Mouse (Mus musculus): ENCODE results near the gene 1700067K01Rik. TPM values are rescaled to one million over a fixed set of nuclear protein-coding genes. Genes with fewer than 3 reads are reported as not detected.

1700067K01Rik gene
- polyA plus RNA-seq, 1 experiment = 0.29 TPM

DNA sequence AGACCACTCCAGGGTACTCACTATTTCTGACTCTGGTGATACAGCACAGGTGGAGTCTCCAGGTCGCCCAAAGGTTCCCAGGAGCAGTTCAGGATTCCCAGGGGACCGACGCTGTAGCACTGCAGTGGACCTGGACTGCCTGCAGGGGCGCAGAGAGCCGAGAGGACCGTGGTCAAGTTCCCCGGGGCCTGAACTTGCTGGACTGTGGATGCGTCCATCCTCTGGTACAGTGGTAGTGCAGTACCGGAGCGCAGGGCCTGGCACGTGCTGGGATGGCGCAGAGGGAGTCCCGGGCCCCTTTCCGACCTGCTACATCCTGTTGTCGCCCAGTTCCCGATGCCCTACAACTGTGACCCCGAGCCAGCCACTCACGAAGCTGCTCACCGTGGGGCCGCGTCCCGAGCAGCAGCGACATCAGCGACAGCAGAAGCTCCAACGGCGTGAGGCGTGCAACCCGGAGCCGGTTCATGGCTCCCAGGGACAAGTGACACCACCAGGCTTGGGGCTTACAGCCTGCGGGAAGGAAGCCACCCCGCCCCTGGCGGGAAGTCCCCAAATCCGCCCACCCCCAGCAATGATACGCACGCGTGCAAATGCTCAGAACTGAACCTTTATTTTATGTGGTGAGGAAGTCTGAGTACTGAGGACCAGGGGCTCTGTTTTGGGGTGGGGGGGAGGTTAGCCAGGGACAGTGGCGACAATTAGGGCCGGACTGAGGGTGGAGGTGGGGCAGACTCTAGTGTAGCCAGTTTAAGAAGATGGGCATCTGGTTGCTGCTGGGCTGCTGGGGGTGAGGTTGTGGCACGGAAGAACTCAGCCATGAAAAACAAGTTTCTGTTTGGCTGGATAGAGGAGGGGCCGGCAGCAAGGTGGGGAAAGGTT is 41.0 kb downstream of the 1700067K01Rik start, which contains the start of gene Il27ra:
Il27ra (minus strand) TSS at position 524 of the 882 bp plus-strand sequence.
- Histone ChIP-seq H3ac (ENCODE audit: control insufficient read depth, insufficient read length) (no peak within 1 kb of the TSS), H3K79me2 (ENCODE audit: control insufficient read depth, insufficient read depth) (no peaks in the 10 kb centered on the region), H3K36me3 (ENCODE audit: control insufficient read depth, insufficient read depth) (no peaks in the 10 kb centered on the region), H3K4me2 (ENCODE audit: low read depth) (peak within 1 kb of the TSS; percentile 52), H3K27me3 (ENCODE audit: control insufficient read depth, insufficient read depth, insufficient read length) (no peaks in the 10 kb centered on the region), H3K4me3 (no peak within 1 kb of the TSS)
- TF ChIP-seq CEBPB (IDR thresholded peaks at IDR 0.05; ENCODE audit: insufficient read depth, poor library complexity, severe bottlenecking) = no peak
- TF ChIP-seq E2F4 (IDR thresholded peaks at IDR 0.05; ENCODE audit: insufficient read depth) = no peak
- no peak for TF ChIP-seq REST (IDR thresholded peaks at IDR 0.05; ENCODE audit: insufficient read depth, insufficient read length)
- TF ChIP-seq MAX (IDR thresholded peaks at IDR 0.05; ENCODE audit: low read depth) = no peak
- no peak for TF ChIP-seq SRF (IDR thresholded peaks at IDR 0.05; ENCODE audit: control insufficient read depth, insufficient read length, low read depth)
- TF ChIP-seq POLR2A (IDR thresholded peaks at IDR 0.05; ENCODE audit: insufficient read length, low read depth) = no peak
- no peak for TF ChIP-seq TCF3 (IDR thresholded peaks at IDR 0.05; ENCODE audit: insufficient read length, low read depth)
- no peak for TF ChIP-seq POLR2AphosphoS2 (IDR thresholded peaks at IDR 0.05; ENCODE audit: insufficient read length, low read depth)
- no peak for TF ChIP-seq USF1 (IDR thresholded peaks at IDR 0.05; ENCODE audit: low read depth)
- TF ChIP-seq TCF12 (IDR thresholded peaks at IDR 0.05; ENCODE audit: insufficient read depth, poor library complexity, severe bottlenecking) = no peak

DNA sequence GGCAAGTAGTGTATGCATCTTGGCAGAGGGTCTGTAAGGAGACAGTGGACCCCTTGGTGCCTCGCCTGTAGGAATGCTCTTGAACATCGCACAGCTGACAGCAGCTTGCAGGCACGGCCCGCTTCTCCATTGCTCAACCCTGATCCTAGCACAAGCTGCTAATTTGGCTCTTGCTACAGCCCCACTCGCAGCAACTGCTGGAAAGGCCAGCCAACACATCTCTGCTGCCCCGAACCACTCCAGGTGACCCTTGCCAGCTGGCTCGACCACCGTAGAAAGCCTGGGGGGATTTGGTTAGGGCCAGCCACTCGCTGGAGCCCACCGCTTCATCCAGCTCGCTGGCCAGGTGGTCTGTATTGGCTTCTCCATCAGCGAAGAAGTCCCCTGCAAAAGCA is 41.6 kb downstream of the 1700067K01Rik start:
- no peak overlapping the region for H3K4me3 ChIP-seq
- TF ChIP-seq MYOG (IDR thresholded peaks at IDR 0.05; ENCODE audit: control insufficient read depth in 1 of 3, insufficient read depth in 1 of 3, insufficient read length in 2 of 3, low read depth in 2 of 3) (no peak), TCF3 (IDR thresholded peaks at IDR 0.05; ENCODE audit: insufficient read length, low read depth) (no peak), SRF (IDR thresholded peaks at IDR 0.05; ENCODE audit: control insufficient read depth, insufficient read length, low read depth) (no peak), CEBPB (IDR thresholded peaks at IDR 0.05; ENCODE audit: insufficient read depth, poor library complexity, severe bottlenecking) (no peak), USF1 (IDR thresholded peaks at IDR 0.05; ENCODE audit: low read depth) (no peak), REST (IDR thresholded peaks at IDR 0.05; ENCODE audit: insufficient read depth, insufficient read length) (no peak)
- no peaks in the 10 kb centered on the region for H3K27me3 ChIP-seq (ENCODE audit: control insufficient read depth, insufficient read depth, insufficient read length)
- H3ac ChIP-seq (ENCODE audit: control insufficient read depth, insufficient read length) = no peak overlapping the region
- no peaks in the 10 kb centered on the region for H3K36me3 ChIP-seq (ENCODE audit: control insufficient read depth, insufficient read depth)
- no peaks in the 10 kb centered on the region for H3K79me2 ChIP-seq (ENCODE audit: control insufficient read depth, insufficient read depth)
- H3K4me2 ChIP-seq (ENCODE audit: low read depth) = no peak overlapping the region

DNA sequence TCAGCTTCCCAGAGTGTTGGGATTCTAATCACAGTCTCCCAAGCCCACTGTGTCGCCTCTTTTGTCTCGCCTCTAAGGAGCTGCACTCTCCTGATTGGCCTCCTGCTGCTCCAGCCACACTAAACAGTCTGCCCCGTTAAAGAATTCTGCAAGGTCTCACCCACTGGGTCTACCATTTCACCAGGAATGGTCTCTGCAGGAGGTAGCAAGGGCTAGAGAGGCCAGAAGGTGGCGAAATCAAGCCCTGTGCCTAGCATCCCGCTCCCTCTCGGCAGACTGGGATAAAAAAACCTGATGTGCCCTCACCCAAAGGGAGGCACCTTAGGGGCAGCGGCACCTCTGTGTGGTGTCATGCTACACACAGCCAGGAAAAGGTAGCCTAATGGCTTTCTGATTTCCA is 42.8 kb downstream of the 1700067K01Rik start:
- no peak overlapping the region for H3K4me3 ChIP-seq
- H3ac ChIP-seq (ENCODE audit: control insufficient read depth, insufficient read length) = no peak overlapping the region
- no peaks in the 10 kb centered on the region for H3K27me3 ChIP-seq (ENCODE audit: control insufficient read depth, insufficient read depth, insufficient read length)
- TF ChIP-seq REST (IDR thresholded peaks at IDR 0.05; ENCODE audit: insufficient read depth, insufficient read length) = no peak
- TF ChIP-seq SRF (IDR thresholded peaks at IDR 0.05; ENCODE audit: control insufficient read depth, insufficient read length, low read depth) = no peak
- TF ChIP-seq TCF3 (IDR thresholded peaks at IDR 0.05; ENCODE audit: insufficient read length, low read depth) = no peak
- TF ChIP-seq CEBPB (IDR thresholded peaks at IDR 0.05; ENCODE audit: insufficient read depth, poor library complexity, severe bottlenecking) = no peak
- no peak for TF ChIP-seq MYOD1 (IDR thresholded peaks at IDR 0.05; ENCODE audit: control insufficient read depth in 1 of 3, insufficient read length in 2 of 3, low read depth in 2 of 3)
- no peak for TF ChIP-seq E2F4 (IDR thresholded peaks at IDR 0.05; ENCODE audit: insufficient read depth)
- no peak for TF ChIP-seq POLR2AphosphoS2 (IDR thresholded peaks at IDR 0.05; ENCODE audit: insufficient read length, low read depth)
- TF ChIP-seq POLR2A (IDR thresholded peaks at IDR 0.05; ENCODE audit: insufficient read length, low read depth) = no peak
- no peak for TF ChIP-seq USF1 (IDR thresholded peaks at IDR 0.05; ENCODE audit: low read depth)
- no peak for TF ChIP-seq TCF12 (IDR thresholded peaks at IDR 0.05; ENCODE audit: insufficient read depth, poor library complexity, severe bottlenecking)
- no peak for TF ChIP-seq MYOG (IDR thresholded peaks at IDR 0.05; ENCODE audit: control insufficient read depth in 1 of 3, insufficient read depth in 1 of 3, insufficient read length in 2 of 3, low read depth in 2 of 3)
- no peak for TF ChIP-seq MAX (IDR thresholded peaks at IDR 0.05; ENCODE audit: low read depth)
- H3K36me3 ChIP-seq (ENCODE audit: control insufficient read depth, insufficient read depth) = no peaks in the 10 kb centered on the region
- no peak overlapping the region for H3K4me2 ChIP-seq (ENCODE audit: low read depth)
- H3K79me2 ChIP-seq (ENCODE audit: control insufficient read depth, insufficient read depth) = no peaks in the 10 kb centered on the region

DNA sequence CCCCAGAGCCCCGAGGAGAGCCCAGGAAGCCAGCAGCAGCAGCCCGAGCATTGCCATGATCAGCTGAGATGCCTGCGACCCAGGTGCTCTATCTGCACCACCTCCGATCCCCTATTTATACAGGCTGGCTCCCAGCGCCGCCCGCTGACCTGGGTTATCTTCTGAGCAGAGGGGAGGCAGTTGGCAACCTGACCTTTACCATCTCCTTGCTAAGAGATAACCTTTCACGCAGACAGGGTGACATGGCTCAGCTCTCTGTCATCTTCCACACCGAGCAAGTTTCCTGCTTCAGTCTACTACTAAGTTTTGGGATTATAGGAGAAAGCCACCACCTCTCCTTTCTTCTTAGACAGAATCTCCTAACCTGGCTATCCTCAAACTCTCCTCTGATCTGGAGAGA is 43.6 kb downstream of the 1700067K01Rik start, which contains the start of gene Rln3:
Rln3 (minus strand) TSS at position 101 of the 400 bp plus-strand sequence.
- no peaks in the 10 kb centered on the region for H3K27me3 ChIP-seq (ENCODE audit: control insufficient read depth, insufficient read depth, insufficient read length)
- H3K36me3 ChIP-seq (ENCODE audit: control insufficient read depth, insufficient read depth) = no peaks in the 10 kb centered on the region
- no peak within 1 kb of the TSS for H3K4me2 ChIP-seq (ENCODE audit: low read depth)
- no peak for TF ChIP-seq CEBPB (IDR thresholded peaks at IDR 0.05; ENCODE audit: insufficient read depth, poor library complexity, severe bottlenecking)
- no peak for TF ChIP-seq E2F4 (IDR thresholded peaks at IDR 0.05; ENCODE audit: insufficient read depth)
- no peak for TF ChIP-seq POLR2AphosphoS2 (IDR thresholded peaks at IDR 0.05; ENCODE audit: insufficient read length, low read depth)
- TF ChIP-seq POLR2A (IDR thresholded peaks at IDR 0.05; ENCODE audit: insufficient read length, low read depth) = no peak
- no peak within 1 kb of the TSS for H3ac ChIP-seq (ENCODE audit: control insufficient read depth, insufficient read length)
- no peaks in the 10 kb centered on the region for H3K79me2 ChIP-seq (ENCODE audit: control insufficient read depth, insufficient read depth)
- H3K4me3 ChIP-seq = no peak within 1 kb of the TSS

DNA sequence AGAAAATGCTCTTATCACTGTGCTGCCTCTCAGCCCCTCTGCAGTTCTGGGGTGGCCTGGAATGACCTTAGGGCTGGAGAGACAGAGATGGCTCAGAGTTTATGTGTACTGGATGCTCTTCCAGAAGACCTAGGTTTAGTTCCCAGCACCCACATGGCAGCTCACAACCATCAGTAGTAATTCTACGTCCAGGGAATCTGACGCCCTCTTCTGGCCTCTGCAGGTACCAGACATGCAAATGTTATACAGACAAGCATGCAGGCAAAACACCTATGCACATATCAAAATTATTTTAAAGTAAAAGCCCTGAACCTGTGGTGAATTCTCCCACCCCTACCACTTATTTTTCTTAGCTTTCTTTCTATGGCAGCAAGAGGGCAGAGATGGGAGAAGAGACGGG is 45.2 kb downstream of the 1700067K01Rik start:
- no peaks in the 10 kb centered on the region for H3K79me2 ChIP-seq (ENCODE audit: control insufficient read depth, insufficient read depth)
- no peaks in the 10 kb centered on the region for H3K27me3 ChIP-seq (ENCODE audit: control insufficient read depth, insufficient read depth, insufficient read length)
- H3K4me3 ChIP-seq = no peak overlapping the region
- H3ac ChIP-seq (ENCODE audit: control insufficient read depth, insufficient read length) = no peak overlapping the region
- TF ChIP-seq E2F4 (IDR thresholded peaks at IDR 0.05; ENCODE audit: insufficient read depth) (no peak), MAX (IDR thresholded peaks at IDR 0.05; ENCODE audit: low read depth) (no peak), USF1 (IDR thresholded peaks at IDR 0.05; ENCODE audit: low read depth) (no peak), MYOG (IDR thresholded peaks at IDR 0.05; ENCODE audit: control insufficient read depth in 1 of 3, insufficient read depth in 1 of 3, insufficient read length in 2 of 3, low read depth in 2 of 3) (no peak), CEBPB (IDR thresholded peaks at IDR 0.05; ENCODE audit: insufficient read depth, poor library complexity, severe bottlenecking) (no peak), REST (IDR thresholded peaks at IDR 0.05; ENCODE audit: insufficient read depth, insufficient read length) (no peak), TCF12 (IDR thresholded peaks at IDR 0.05; ENCODE audit: insufficient read depth, poor library complexity, severe bottlenecking) (no peak), POLR2AphosphoS2 (IDR thresholded peaks at IDR 0.05; ENCODE audit: insufficient read length, low read depth) (no peak), SRF (IDR thresholded peaks at IDR 0.05; ENCODE audit: control insufficient read depth, insufficient read length, low read depth) (no peak), MYOD1 (IDR thresholded peaks at IDR 0.05; ENCODE audit: control insufficient read depth in 1 of 3, insufficient read length in 2 of 3, low read depth in 2 of 3) (no peak), POLR2A (IDR thresholded peaks at IDR 0.05; ENCODE audit: insufficient read length, low read depth) (no peak), TCF3 (IDR thresholded peaks at IDR 0.05; ENCODE audit: insufficient read length, low read depth) (no peak)
- H3K36me3 ChIP-seq (ENCODE audit: control insufficient read depth, insufficient read depth) = no peaks in the 10 kb centered on the region
- no peak overlapping the region for H3K4me2 ChIP-seq (ENCODE audit: low read depth)

All from myocyte (in vitro differentiated cells).